Mouse (Mus musculus): Measurements from ENCODE around the gene Acvr1b. TPM values are rescaled to one million over a fixed set of nuclear protein-coding genes. Genes with fewer than 3 reads are reported as not detected.

Acvr1b gene
- total and polyA plus RNA-seq, 3 experiments: 2.7 to 4.8 (median 2.9) TPM

DNA sequence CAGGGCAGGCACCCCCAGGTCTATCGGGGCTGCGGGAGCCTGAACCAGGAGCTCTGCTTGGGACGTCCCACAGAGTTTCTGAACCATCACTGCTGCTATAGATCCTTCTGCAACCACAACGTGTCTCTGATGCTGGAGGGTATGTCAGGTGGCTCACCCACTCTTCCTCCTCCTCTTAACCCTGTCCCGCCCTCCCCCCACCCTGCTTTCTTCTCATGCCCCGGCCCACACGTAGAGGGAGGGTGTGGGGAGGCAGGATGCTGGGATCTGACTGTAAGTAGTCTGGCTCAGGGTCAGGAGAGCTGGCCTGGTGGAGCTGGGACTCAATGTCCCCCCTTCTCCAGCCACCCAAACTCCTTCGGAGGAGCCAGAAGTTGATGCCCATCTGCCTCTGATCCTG lies 38.5 kb upstream of the Acvr1b start:
- no peak overlapping the region for H3K9ac ChIP-seq (ENCODE audit: insufficient read depth, low read depth)
- dilution Hi-C loops (cut with MboI; ENCODE audit: extremely low pct_ligation_motif_present, extremely low pct_unique_long_range_greater_than_20kb, low sequenced_read_pairs) (no loop called here), in situ Hi-C loops (cut with MboI; ENCODE audit: low pct_ligation_motif_present, low pct_unique_long_range_greater_than_20kb, low sequenced_read_pairs) (no loop called here)
- H3K27me3 ChIP-seq (replicated peaks): no peaks in the 10 kb centered on the region
- peaks cover 0 to 21% of the 10 kb centered on the region in 2 experiments for H3K36me3 ChIP-seq (replicated peaks in 1 of 2; ENCODE audit: control insufficient read depth in 1 of 2, insufficient read depth in 1 of 2, low read length in 1 of 2)
- TF ChIP-seq CHD1 (IDR thresholded peaks at IDR 0.05; ENCODE audit: low read depth, low read length): no peak
- no peak for TF ChIP-seq CHD2 (IDR thresholded peaks at IDR 0.05; ENCODE audit: low read length)
- no peak for TF ChIP-seq ZKSCAN1 (IDR thresholded peaks at IDR 0.05; ENCODE audit: borderline replicate concordance, low read depth, low read length)
- TF ChIP-seq NRF1 (IDR thresholded peaks at IDR 0.05; ENCODE audit: low read depth, low read length): no peak
- TF ChIP-seq MAZ (IDR thresholded peaks at IDR 0.05; ENCODE audit: low read depth, low read length): no peak
- TF ChIP-seq RCOR1 (conservative IDR thresholded peaks at IDR 0.05; ENCODE audit: low read depth, low read length): no peak
- TF ChIP-seq MAFK (IDR thresholded peaks at IDR 0.05; ENCODE audit: insufficient replicate concordance, low read length): no peak
- no peak for TF ChIP-seq MXI1 (IDR thresholded peaks at IDR 0.05; ENCODE audit: low read depth, low read length)
- TF ChIP-seq USF2 (conservative IDR thresholded peaks at IDR 0.05; ENCODE audit: low read depth, low read length): no peak
- no peak for TF ChIP-seq ZC3H11A (IDR thresholded peaks at IDR 0.05; ENCODE audit: low read depth, low read length)
- TF ChIP-seq SMC3 (IDR thresholded peaks at IDR 0.05; ENCODE audit: low read depth, low read length): no peak
- no peak for TF ChIP-seq UBTF (IDR thresholded peaks at IDR 0.05; ENCODE audit: low read depth, low read length)
- TF ChIP-seq ETS1 (conservative IDR thresholded peaks at IDR 0.05; ENCODE audit: low read depth, low read length): no peak
- no peak for TF ChIP-seq SIN3A (IDR thresholded peaks at IDR 0.05; ENCODE audit: low read length)
- TF ChIP-seq POLR2AphosphoS2 (IDR thresholded peaks at IDR 0.05; ENCODE audit: low read depth, low read length): no peak
- TF ChIP-seq HCFC1 (IDR thresholded peaks at IDR 0.05; ENCODE audit: low read depth, low read length): no peak
- TF ChIP-seq RAD21 (IDR thresholded peaks at IDR 0.05; ENCODE audit: low read depth, low read length): no peak
- no peak for TF ChIP-seq TCF12 (IDR thresholded peaks at IDR 0.05; ENCODE audit: low read depth, low read length)
- no peak for TF ChIP-seq PAX5 (IDR thresholded peaks at IDR 0.05; ENCODE audit: low read length)
- TF ChIP-seq JUND (conservative IDR thresholded peaks at IDR 0.05; ENCODE audit: low read depth, low read length): no peak
- no peak overlapping the region for H3K4me3 ChIP-seq (replicated peaks in 1 of 3; ENCODE audit: low read depth in 2 of 3, low read length in 2 of 3, poor library complexity in 1 of 3)
- no peaks in the 10 kb centered on the region for H3K9me3 ChIP-seq (replicated peaks; ENCODE audit: low read length)
- H3K4me1 ChIP-seq (ENCODE audit: control insufficient read depth in 1 of 2, insufficient read depth in 2 of 2): peaks cover 21 to 77% of the 10 kb centered on the region in 2 experiments
- no peak overlapping the region for H3K4me2 ChIP-seq (ENCODE audit: insufficient read depth, low read depth, poor library complexity, severe bottlenecking)
- DNase-seq (ENCODE audit: extremely low read depth): no peak
- H3K79me2 ChIP-seq (replicated peaks; ENCODE audit: control insufficient read depth, extremely low read depth, insufficient read depth, poor library complexity, severe bottlenecking): no peaks in the 10 kb centered on the region
- no peak overlapping the region for H3K27ac ChIP-seq (ENCODE audit: insufficient read depth, low read depth)

DNA sequence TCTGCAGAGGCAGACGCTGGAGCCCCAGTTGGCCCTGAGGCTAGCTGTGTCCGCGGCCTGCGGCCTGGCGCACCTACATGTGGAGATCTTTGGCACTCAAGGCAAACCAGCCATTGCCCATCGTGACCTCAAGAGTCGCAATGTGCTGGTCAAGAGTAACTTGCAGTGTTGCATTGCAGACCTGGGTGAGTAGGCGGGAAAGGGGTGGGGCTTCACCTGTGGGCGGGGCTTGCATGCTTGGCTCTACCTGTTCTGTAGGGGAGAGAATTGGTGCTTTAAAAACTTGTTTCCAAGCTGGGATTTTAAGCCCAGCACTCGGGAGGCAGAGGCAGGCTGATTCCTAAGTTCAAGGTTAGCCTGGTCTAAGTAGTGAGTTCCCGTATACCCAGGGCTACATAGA lies 36.4 kb upstream of the Acvr1b start:
- dilution Hi-C loops (cut with MboI; ENCODE audit: extremely low pct_ligation_motif_present, extremely low pct_unique_long_range_greater_than_20kb, low sequenced_read_pairs): no loop called here
- no peak overlapping the region for H3K27ac ChIP-seq (ENCODE audit: insufficient read depth, low read depth)

More for the DNA sequence above, 36.4 kb upstream of the Acvr1b start:
- Histone ChIP-seq H3K27me3 (replicated peaks) (no peaks in the 10 kb centered on the region), H3K79me2 (replicated peaks; ENCODE audit: control insufficient read depth, extremely low read depth, insufficient read depth, poor library complexity, severe bottlenecking) (no peaks in the 10 kb centered on the region), H3K9me3 (replicated peaks; ENCODE audit: low read length) (no peaks in the 10 kb centered on the region), H3K4me2 (ENCODE audit: insufficient read depth, low read depth, poor library complexity, severe bottlenecking) (no peak overlapping the region), H3K36me3 (replicated peaks in 1 of 2; ENCODE audit: control insufficient read depth in 1 of 2, insufficient read depth in 1 of 2, low read length in 1 of 2) (peaks cover 0 to 25% of the 10 kb centered on the region in 2 experiments), H3K4me3 (replicated peaks in 1 of 3; ENCODE audit: low read depth in 2 of 3, low read length in 2 of 3, poor library complexity in 1 of 3) (no peak overlapping the region), H3K9ac (ENCODE audit: insufficient read depth, low read depth) (no peak overlapping the region), H3K4me1 (ENCODE audit: control insufficient read depth in 1 of 2, insufficient read depth in 2 of 2) (peaks cover 23 to 85% of the 10 kb centered on the region in 2 experiments)
- in situ Hi-C loops (cut with MboI; ENCODE audit: low pct_ligation_motif_present, low pct_unique_long_range_greater_than_20kb, low sequenced_read_pairs): no loop called here
- no peak for DNase-seq (ENCODE audit: extremely low read depth)
- TF ChIP-seq MEF2A (IDR thresholded peaks at IDR 0.05; ENCODE audit: borderline replicate concordance, low read depth, low read length): no peak
- no peak for TF ChIP-seq JUN (IDR thresholded peaks at IDR 0.05; ENCODE audit: insufficient read depth, low read depth, low read length)
- TF ChIP-seq SIN3A (IDR thresholded peaks at IDR 0.05; ENCODE audit: low read length): no peak
- no peak for TF ChIP-seq POLR2A (IDR thresholded peaks at IDR 0.05; ENCODE audit: low read depth, low read length)
- TF ChIP-seq ETS1 (conservative IDR thresholded peaks at IDR 0.05; ENCODE audit: low read depth, low read length): no peak
- TF ChIP-seq CHD2 (IDR thresholded peaks at IDR 0.05; ENCODE audit: low read length): no peak
- TF ChIP-seq CTCF (conservative IDR thresholded peaks at IDR 0.05 in 1 of 2, IDR thresholded peaks at IDR 0.05 in 1 of 2; ENCODE audit: low read depth in 2 of 2, low read length in 2 of 2): no peak
- TF ChIP-seq E2F4 (IDR thresholded peaks at IDR 0.05; ENCODE audit: insufficient replicate concordance, low read depth, low read length): no peak
- no peak for TF ChIP-seq ELF1 (IDR thresholded peaks at IDR 0.05; ENCODE audit: low read depth, low read length)
